Mouse (Mus musculus) megakaryocyte, embryonic 14.5 days (primary cell): Measurements from ENCODE around the gene Cyld.

Experiments used
- FLI1 ChIP-seq: IDR thresholded peaks from 2 replicates; pipeline ENCODE4 v1.6.1; 2012; ENCODE audit warnings: low read length, inconsistent platforms, mixed read lengths
- GATA1 ChIP-seq: IDR thresholded peaks from 3 replicates; pipeline ENCODE4 v1.6.1; 2012; ENCODE audit warnings: mixed read lengths, low read length, inconsistent platforms, borderline replicate concordance

GRCm38 (mm10) chr8:88659873-88660272 is 37.0 kb upstream of the Cyld start:
- TF ChIP-seq GATA1 (no peak), FLI1 (no peak)
